Mouse (Mus musculus) neural tube, embryonic 10.5 days (tissue): ENCODE data around the gene Wif1.

Experiments
- DNase-seq: peaks from one replicate; pipeline ENCODE4 v3.0.0-alpha.2; 2017; ENCODE audit warnings: low spot score; ENCODE audit errors: extremely low spot score

Wif1 gene

GRCm38 (mm10) chr10:121033826-121034568 lies at the start of gene Wif1:
Gene Wif1 (plus strand): TSS chr10:121033960.
- peak; percentile 90 for DNase-seq

DNA sequence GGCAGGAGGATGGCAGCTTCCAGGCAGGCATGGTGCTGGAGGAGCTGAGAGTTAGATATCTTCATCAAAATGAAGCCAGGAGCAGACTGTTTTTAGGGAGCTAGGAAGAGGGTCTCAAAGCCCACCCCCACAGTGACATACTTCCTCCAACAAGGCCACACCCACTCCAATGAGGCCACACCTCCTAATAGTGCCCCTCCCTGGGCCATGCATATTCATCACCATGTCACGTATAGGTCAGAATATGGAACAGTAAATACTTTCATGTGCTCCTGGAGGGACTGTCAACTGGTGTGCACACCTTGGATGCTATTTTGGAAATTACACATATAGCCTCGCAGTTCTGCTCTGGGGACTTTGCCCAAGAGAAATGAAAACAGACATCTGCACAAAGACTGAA lies 31.6 kb upstream of the Wif1 start:
- no peak for DNase-seq

DNA sequence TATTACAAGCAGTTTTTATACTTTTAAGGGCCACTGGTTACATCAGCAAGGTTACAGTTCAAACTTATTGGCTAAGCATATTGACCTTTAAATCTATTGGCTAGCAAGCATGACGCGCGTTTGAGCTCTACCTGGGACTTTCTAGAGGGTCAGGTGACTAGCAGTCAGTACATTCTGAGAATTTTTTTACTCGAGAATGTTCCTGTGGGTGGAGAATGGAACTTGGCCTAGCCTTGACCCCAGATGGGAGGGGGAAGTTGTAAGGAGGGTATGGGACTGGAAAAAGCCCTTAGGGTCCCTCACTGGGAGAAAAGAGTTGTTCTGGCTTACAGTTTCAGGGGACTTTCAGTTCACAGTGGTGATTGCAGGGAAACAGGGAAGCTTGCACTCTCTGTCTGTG lies 22.3 kb upstream of the Wif1 start:
- no peak for DNase-seq

DNA sequence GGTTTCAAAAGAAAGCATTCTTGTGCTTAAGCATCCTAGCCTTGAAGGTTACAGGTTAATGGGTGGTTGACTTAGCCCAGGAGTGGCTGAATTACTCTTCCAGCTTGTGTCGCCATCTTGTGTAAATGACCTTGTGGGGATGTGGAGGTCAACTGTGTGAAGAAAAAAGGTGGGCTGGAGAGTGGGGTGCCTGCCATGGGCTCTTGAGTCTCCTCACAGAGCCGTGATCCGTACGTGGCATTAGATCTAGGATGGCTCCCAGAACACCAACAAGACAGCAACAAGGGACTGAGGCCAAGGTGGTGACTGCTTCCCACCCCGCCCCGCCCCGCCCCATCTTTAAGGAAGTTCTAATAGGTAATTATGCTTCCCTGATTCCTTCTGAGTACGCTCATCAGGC lies 17.5 kb upstream of the Wif1 start:
- no peak for DNase-seq

- DNase-seq: peak; percentile 31
These were observed 16.9 kb upstream of the Wif1 start for GRCm38 (mm10) chr10:121016711-121017503.

DNA sequence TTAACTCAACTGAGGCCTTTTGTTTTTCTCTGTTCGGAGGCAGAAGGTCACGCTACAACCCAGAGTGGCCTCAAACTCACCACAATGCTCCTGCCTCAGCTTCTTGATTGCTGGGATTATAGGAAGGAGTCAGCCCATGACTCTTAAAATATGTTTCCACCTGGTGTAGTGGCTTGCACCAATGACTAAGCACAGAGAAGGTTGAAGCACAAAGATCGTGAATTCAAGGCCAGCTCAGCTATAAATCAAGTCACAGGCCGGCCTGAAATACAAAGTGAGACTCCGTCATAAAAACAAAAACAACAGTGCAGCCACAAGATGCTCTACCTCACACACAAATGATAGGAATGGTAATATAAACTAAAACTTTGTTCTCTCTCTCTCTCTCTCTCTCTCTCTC lies 10.8 kb upstream of the Wif1 start:
- DNase-seq: no peak

GRCm38 (mm10) chr10:121031802-121032201 lies 2.0 kb upstream of the Wif1 start:
- DNase-seq: no peak

- DNase-seq: peak; percentile 85
These were observed 500 bp upstream of the Wif1 start for GRCm38 (mm10) chr10:121033128-121033791.

- no peak for DNase-seq
These were observed 798 bp downstream of the Wif1 start for GRCm38 (mm10) chr10:121034569-121034947.

- no peak for DNase-seq
These were observed 5.0 kb downstream of the Wif1 start for GRCm38 (mm10) chr10:121038556-121039284.

DNA sequence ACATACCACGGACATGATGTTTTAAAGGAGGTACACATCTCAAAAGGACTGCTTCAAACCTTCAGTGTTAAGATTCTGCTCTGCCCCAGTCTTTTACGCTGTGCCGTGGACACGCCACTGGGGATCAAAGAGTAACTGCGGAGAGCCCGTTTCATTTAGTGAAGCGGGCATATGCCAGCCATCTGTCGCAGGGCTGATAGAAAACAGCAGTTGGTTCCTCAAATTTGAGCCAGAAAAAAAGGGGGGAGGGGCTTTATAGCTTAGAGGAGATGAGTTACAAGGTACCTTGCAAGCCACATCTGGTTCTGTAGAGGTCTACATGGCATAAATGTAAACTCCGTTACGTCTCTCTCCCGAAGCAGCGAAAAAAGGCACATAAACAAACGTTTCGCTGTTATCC lies 7.2 kb downstream of the Wif1 start:
- peak; percentile 50 for DNase-seq

GRCm38 (mm10) chr10:121047440-121047839 lies 13.7 kb downstream of the Wif1 start:
- DNase-seq: no peak

DNA sequence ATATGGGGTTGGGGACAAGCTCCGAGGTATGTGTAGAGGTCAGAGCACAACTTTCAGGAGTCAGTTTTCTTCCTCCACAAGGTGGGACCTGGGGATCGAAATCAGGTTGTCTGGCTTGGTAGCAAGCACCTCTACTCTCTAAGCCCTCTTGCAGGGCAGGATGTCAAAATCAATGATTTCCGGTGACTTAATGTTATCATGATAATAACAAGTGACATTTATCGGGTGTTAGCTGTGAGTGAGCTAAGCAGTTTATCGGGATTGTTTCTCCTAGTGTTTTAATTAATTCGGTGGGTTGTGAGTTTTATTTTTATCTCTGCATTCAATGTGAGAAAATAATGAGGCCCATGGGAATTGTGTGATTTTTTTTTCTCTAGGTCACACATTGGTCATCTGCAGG lies 18.3 kb downstream of the Wif1 start:
- no peak for DNase-seq

DNA sequence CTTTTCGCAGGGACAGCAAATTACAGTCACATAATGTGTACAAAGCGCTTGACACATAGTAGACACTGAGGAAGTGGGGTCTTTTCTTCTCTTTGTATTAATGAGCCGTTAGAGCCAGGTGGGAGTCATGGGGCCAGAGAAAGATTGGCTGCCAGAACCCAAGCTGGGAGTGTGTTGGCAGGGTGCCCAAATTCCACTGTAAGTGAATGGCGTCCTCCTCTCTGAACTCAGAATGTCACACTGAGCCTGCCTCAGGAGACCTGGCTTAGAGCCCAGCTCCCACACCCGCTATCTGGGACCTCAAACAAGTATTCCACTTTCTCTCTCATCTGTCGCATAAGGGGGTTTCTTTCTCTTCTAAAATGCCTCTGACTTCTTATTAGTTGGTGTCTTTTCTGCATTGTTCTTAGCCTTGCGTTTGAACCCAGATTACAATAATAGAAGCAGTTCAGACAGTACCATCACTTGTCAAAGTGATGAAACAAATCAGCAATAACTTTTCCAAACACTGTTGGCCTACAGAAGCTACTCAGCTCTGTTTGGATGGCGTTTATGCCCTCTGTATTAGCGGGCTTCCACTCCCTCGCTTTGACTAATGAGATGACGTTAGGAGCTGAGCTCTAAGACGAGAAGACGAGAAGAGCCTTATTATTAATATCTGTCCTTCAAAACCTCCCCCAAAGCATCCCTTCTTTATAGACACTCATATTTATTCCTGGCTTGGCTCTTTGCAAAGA lies 21.9 kb downstream of the Wif1 start:
- DNase-seq: no peak

DNA sequence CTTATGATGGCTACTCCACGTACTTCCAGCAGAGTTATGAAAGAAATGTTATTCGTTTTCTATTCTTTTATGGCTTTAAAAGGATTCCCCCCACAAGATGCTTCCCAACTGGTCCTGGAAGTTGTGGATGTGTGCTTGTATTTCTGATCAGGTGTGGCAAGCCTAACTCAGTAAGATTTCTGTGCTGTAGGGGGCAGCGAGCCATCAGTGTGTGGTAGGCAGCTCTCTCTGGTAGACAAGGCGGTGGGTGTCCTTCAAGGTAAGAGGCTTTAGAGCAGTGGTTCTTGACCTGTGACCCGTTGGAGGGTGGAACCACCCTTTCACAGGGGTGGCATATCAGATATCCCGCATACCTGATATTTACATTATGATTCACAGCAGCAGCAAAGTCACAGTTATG lies 23.1 kb downstream of the Wif1 start:
- DNase-seq: no peak

DNA sequence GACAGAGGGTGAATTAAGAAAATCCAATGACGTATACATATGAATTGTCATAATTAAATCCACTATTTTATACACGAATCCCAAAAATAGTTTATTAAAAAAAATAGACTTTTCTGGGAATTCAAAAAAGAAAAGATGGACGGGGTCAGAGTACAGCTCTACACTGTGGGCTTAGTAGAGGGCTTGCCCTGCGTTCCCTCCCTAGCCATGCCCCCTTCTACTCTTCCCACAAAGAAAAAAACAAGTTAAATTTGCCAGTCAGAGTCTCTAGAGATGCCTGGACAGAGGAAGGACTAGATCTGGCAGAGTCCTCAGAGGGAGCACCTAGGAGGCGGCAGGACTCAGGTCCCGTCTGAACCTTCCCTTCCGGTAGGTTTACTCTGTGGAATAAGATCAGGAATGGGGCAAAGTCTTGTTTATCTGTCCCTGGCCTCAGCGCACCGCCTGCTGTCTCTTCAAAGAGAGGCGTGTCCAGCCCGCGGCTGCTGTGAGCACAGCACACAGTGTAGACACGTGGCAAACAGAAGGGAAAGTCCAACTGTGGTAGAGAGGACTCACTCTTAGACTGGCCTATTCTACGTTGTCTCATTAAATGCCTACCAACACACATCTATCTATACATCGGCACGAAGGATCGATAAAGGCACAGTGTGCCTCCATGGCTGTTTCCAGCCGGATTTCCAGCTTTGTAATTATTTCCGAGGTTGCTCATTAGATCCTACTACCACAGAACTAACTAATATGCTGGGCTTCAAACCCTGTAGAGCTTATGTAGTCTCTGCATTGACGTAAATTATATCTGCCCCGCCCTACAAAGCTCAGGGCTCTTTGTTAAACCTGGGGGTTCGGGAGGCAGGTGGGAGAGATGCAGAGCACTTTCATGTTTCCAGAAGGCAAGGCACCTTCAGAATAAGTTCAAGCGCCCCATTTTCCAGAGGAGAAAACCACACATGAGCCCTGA lies 25.6 kb downstream of the Wif1 start:
- no peak for DNase-seq

DNA sequence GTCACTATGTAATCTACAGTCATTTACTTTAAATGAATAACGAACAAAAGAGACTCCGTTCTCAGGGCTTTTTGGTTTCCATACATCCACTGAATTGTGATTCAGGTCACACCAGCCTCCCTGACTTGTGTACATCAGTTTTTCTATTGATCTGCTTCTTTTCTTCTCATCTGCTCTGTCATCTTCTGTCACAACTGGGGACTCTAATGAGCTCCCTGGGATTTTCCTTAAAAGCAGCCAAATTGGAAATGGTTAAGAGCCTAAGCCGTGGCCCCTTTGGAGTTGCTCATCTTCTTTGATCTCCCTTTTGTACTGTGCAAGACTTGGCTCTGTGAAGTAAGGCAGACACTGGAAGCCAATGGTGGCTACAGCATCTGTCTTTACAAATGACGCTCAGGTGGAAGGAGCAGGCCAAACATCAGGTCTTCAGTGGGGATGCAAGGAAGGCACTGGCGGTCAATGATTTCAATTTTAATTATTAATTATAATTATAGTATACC lies 27.6 kb downstream of the Wif1 start:
- DNase-seq: no peak

GRCm38 (mm10) chr10:121062704-121063103 lies 28.9 kb downstream of the Wif1 start:
- DNase-seq: no peak

DNA sequence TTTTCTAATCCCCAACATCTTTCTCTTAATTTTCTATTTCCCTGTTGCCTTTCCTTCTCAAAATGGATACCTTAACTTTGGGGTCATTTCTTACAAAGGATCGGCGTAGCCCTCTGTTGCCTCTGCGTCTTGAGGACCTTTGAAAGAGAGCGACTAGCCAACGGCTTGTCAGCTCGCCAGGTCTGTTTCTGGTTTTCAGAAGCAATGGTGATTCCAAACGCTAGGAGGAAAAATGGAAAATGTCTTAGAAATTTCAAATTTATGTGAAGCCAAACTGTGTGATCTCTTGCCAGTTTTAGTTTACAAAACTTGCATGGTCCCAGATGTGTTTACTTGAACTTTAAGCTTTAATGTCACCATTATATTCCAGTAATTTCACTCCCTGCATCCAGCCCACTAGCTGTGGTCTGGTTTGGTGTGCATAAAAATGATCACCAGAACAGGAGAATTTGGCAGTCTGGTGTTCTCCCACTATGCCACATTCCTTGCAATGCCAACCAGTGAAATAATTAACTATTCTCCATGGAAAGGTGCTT lies 33.7 kb downstream of the Wif1 start:
- no peak for DNase-seq
